Mouse (Mus musculus): ENCODE results near the gene Mef2c. TPM values are rescaled to one million over a fixed set of nuclear protein-coding genes. Genes with fewer than 3 reads are reported as not detected.

The Mef2c gene
- polyA plus RNA-seq, 1 experiment from 2014 or later: 30.7 TPM

DNA sequence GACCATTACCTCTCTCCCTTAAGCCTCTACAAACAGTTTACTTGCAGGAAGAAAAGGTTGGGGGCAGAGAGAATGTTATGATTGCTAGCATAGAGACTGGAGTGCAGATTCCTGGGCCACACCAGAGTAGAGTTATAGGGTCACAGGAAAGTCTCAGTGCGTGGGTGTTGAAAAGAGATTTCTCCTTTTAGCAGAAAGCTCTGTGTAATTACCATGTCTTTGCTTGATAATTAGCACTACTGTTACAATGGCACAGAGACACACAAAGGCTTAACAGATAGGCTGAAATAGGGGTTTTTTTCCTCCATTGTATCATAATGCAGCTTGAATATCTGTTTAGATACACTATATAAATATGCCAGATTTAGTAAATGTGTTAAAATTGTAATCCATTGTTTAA, 91.6 kb downstream of the Mef2c start:
- DNase-seq (ENCODE audit: low spot score): no peak
- 26% methylated on average over 1 of the region's 1 CpGs for WGBS

DNA sequence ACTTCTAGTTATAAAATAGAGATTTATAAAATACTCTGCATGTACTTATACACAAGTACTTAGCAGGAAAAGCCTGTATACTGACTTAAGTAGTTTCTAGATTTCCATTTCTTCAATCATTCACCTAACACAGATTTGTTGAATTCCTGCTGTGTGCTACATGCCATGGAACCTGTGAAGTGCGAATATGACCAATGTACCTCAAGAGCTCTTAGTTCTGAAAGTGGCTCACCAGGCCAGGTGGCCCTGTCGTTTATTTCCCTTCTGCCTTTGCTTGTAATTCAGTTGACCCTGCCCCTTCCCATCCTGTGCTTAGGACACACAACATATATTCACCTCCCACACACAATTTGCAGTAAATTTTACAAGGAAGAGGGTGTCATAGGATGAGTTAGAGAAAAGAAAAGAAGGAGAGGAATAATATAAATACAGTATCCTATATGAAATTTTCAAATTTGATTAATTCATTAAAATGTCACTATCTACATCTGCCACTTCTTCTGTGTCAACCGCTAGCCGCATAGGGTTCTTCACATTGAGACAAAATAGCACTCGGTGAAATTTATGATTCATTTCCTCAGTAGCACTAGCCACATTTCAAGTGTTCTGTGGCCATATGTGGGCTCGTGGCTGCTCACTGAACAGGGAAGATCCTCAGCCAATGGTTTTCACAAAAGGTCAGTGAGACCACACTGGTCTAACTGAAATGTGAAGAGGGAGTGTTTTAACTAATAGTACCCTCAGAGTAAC, 93.3 kb downstream of the Mef2c start:
- ATAC-seq (ENCODE audit: low FRiP score): no peak
- Histone ChIP-seq H3K9ac (no peak overlapping the region), H3K27me3 (ENCODE audit: control insufficient read depth, insufficient read depth, low read length) (no peaks in the 10 kb centered on the region)

More for the DNA sequence above, 91.6 kb downstream of the Mef2c start:
- Histone ChIP-seq H3K4me2 (replicated peaks) (no peak overlapping the region), H3K27me3 (ENCODE audit: control insufficient read depth, insufficient read depth, low read length) (no peaks in the 10 kb centered on the region), H3K4me1 (replicated peaks; ENCODE audit: control insufficient read depth, insufficient read depth, low read length) (0 out of 2 replicates have a peak, but pooled peaks cover 2% of the 10 kb centered on the region), H3K9me3 (ENCODE audit: control insufficient read depth, low read length) (no peaks in the 10 kb centered on the region), H3K9ac (no peak overlapping the region), H3K27ac (no peak overlapping the region), H3K4me3 (replicated peaks; ENCODE audit: low read length) (no peak overlapping the region), H3K36me3 (replicated peaks; ENCODE audit: control insufficient read depth, insufficient read depth) (no peaks in the 10 kb centered on the region)
- ATAC-seq (ENCODE audit: low FRiP score): no peak

DNA sequence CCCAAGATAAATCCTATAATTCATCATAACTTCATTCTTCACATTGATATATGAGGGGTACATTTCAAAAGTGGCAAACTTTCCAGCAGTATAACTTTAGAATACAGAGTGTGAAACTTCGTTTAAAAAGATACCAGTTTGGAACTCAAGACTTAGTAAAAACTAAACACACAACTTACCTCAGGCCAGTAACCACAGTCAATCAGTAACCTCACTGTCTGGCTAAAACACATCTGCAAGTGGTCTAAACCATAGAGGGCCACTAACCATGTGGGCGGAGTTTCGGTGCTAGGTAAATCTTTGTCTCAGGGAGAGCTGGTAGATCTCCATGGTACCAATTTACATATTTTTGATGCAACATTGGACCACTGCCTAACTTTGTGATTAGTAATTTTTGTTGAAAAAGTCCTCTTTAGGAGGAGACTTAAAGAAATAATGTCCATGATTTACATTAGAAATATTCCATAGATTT, 93.9 kb downstream of the Mef2c start:
- Histone ChIP-seq H3K27ac (no peak overlapping the region), H3K4me1 (replicated peaks; ENCODE audit: control insufficient read depth, insufficient read depth, low read length) (0 out of 2 replicates have a peak, but pooled peaks cover 2% of the 10 kb centered on the region), H3K4me3 (replicated peaks; ENCODE audit: low read length) (no peak overlapping the region), H3K9me3 (ENCODE audit: control insufficient read depth, low read length) (no peaks in the 10 kb centered on the region), H3K4me2 (replicated peaks) (no peak overlapping the region), H3K27me3 (ENCODE audit: control insufficient read depth, insufficient read depth, low read length) (no peaks in the 10 kb centered on the region), H3K36me3 (replicated peaks; ENCODE audit: control insufficient read depth, insufficient read depth) (no peaks in the 10 kb centered on the region), H3K9ac (no peak overlapping the region)
- WGBS: 98% methylated on average over 3 of the region's 3 CpGs
- ATAC-seq (ENCODE audit: low FRiP score) (no peak), DNase-seq (ENCODE audit: low spot score) (no peak)

More for the DNA sequence above, 93.3 kb downstream of the Mef2c start:
- Histone ChIP-seq H3K36me3 (replicated peaks; ENCODE audit: control insufficient read depth, insufficient read depth) (no peaks in the 10 kb centered on the region), H3K4me2 (replicated peaks) (no peak overlapping the region), H3K9me3 (ENCODE audit: control insufficient read depth, low read length) (no peaks in the 10 kb centered on the region), H3K27ac (no peak overlapping the region), H3K4me3 (replicated peaks; ENCODE audit: low read length) (no peak overlapping the region), H3K4me1 (replicated peaks; ENCODE audit: control insufficient read depth, insufficient read depth, low read length) (0 out of 2 replicates have a peak, but pooled peaks cover 2% of the 10 kb centered on the region)
- WGBS: 90% methylated on average over 6 of the region's 6 CpGs
- DNase-seq (ENCODE audit: low spot score): no peak

DNA sequence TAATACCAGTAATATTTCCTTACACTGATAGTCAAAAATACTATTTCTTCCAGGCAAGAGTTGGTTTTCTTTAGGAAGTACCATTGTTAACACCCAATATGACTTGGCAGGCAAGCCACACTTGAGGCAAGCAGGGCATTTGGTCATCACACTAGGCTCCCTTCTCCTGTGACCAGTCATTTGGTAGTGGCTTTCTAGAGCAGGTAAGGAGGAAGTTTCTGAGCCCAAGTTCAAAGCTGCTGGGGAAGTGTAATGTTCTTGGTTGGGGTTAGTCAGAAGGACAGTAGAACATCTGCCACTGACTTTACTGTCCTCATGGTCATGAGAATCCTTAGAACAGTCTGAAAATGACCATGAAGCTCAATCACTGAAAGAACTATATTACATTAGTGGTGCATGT, 96.5 kb downstream of the Mef2c start:
- Histone ChIP-seq H3K27me3 (ENCODE audit: control insufficient read depth, insufficient read depth, low read length) (no peaks in the 10 kb centered on the region), H3K4me1 (replicated peaks; ENCODE audit: control insufficient read depth, insufficient read depth, low read length) (peaks cover 9% of the 10 kb centered on the region), H3K27ac (no peak overlapping the region), H3K9me3 (ENCODE audit: control insufficient read depth, low read length) (no peaks in the 10 kb centered on the region), H3K4me3 (replicated peaks; ENCODE audit: low read length) (no peak overlapping the region), H3K9ac (no peak overlapping the region), H3K36me3 (replicated peaks; ENCODE audit: control insufficient read depth, insufficient read depth) (no peaks in the 10 kb centered on the region), H3K4me2 (replicated peaks) (no peak overlapping the region)
- DNase-seq (ENCODE audit: low spot score) (no peak), ATAC-seq (ENCODE audit: low FRiP score) (no peak)

DNA sequence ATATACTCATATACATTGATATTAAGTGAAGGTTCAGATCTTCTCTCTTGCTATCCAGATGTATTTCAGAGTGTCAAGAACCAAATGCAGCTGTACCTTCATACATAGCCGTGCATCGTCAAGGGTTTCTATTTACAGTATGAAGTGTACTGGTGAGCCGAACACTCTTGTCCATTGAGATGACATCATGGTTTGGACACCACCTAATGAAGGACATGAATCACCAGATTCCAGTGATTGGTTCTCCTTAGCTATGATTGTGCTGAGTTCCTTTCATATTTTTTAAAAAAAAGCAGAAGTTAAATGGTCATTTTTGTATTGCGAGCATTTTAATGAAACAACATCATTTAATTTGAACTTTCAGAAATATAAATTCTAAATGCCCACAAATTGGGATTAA, 97.9 kb downstream of the Mef2c start:
- ATAC-seq (ENCODE audit: low FRiP score): no peak
- WGBS: 95% methylated on average over 4 of the region's 4 CpGs

DNA sequence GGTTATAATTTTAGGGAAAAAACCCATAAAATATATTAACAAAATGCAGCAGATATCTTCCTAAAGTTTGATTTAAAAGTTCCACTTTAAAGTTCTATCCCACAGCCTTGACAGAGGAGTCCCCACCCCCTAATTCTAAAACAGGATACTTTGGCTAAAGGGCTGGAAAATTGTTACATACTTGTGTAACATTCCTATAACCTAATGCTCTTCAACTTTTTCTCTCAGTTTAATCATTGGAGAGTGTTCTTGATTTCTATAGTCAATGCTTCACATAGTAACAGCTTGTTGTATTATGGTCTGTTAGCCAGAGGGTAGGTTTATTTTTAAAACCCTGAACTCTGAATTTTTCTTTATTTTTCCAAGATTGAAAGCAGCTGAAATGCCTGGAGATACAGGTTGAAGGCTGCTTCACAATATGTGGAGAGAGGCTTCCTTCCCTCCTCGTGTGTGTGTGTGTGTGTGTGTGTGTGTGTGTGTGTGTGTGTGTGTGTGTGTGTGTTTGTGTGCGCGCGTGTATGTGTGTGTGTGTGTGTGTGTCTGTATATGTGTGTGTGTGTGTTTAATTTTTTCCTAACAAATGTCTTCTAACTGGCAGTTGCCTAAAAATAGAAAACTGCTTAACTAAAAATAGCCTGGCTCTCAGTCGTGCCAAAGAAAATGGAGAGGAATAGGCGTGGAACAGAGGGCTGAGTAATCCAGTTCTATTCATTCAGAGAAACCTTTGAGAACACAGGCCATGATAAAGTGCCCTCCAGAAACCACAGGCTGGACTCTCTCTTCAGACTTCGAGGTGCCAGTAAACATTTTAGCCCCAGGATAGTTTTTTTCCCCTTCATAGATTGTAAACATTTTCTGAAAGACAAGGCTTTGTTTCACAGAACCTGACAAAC, 99.8 kb downstream of the Mef2c start:
- WGBS: 50% methylated on average over 7 of the region's 7 CpGs
- no peak for ATAC-seq (ENCODE audit: low FRiP score)

More for the DNA sequence above, 97.9 kb downstream of the Mef2c start:
- no peaks in the 10 kb centered on the region for H3K36me3 ChIP-seq (replicated peaks; ENCODE audit: control insufficient read depth, insufficient read depth)
- H3K27ac ChIP-seq: no peak overlapping the region
- H3K4me3 ChIP-seq (replicated peaks; ENCODE audit: low read length): no peak overlapping the region
- no peaks in the 10 kb centered on the region for H3K27me3 ChIP-seq (ENCODE audit: control insufficient read depth, insufficient read depth, low read length)
- H3K9me3 ChIP-seq (ENCODE audit: control insufficient read depth, low read length): no peaks in the 10 kb centered on the region
- H3K4me2 ChIP-seq (replicated peaks): no peak overlapping the region
- DNase-seq (ENCODE audit: low spot score): no peak
- peaks cover 7% of the 10 kb centered on the region for H3K4me1 ChIP-seq (replicated peaks; ENCODE audit: control insufficient read depth, insufficient read depth, low read length)
- no peak overlapping the region for H3K9ac ChIP-seq

DNA sequence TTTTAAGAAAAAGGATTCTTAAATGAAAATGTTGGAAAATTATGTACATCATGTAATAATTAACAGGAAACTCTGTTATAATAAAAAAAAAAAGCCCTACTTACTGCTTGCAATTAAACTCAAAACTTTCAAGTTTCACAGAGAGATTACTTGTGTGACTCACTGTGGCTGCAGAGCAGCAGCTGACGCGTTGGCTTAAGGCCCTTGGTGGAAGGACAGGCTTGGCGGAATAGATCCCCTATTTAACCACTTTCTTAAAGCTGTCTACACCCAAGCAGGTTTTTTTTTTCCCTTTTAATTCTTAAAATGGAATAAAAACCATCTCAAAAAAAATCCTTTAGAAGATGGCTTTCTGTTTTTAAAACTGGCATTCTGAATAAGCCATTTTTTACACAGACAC, 100.5 kb downstream of the Mef2c start:
- no peaks in the 10 kb centered on the region for H3K36me3 ChIP-seq (replicated peaks; ENCODE audit: control insufficient read depth, insufficient read depth)
- no peaks in the 10 kb centered on the region for H3K9me3 ChIP-seq (ENCODE audit: control insufficient read depth, low read length)
- 0 out of 2 replicates have a peak overlapping the region, but pooled peaks have one; percentile 2 for H3K27ac ChIP-seq
- H3K9ac ChIP-seq: no peak overlapping the region
- no peak overlapping the region for H3K4me3 ChIP-seq (replicated peaks; ENCODE audit: low read length)
- H3K4me2 ChIP-seq (replicated peaks): no peak overlapping the region
- H3K27me3 ChIP-seq (ENCODE audit: control insufficient read depth, insufficient read depth, low read length): no peaks in the 10 kb centered on the region
- 35% methylated on average over 3 of the region's 3 CpGs for WGBS
- ATAC-seq (ENCODE audit: low FRiP score) (no peak), DNase-seq (ENCODE audit: low spot score) (peak; percentile 30)
- H3K4me1 ChIP-seq (replicated peaks; ENCODE audit: control insufficient read depth, insufficient read depth, low read length): peaks cover 11% of the 10 kb centered on the region

More for the DNA sequence above, 99.8 kb downstream of the Mef2c start:
- no peak overlapping the region for H3K4me2 ChIP-seq (replicated peaks)
- peaks cover 11% of the 10 kb centered on the region for H3K4me1 ChIP-seq (replicated peaks; ENCODE audit: control insufficient read depth, insufficient read depth, low read length)
- H3K27me3 ChIP-seq (ENCODE audit: control insufficient read depth, insufficient read depth, low read length): no peaks in the 10 kb centered on the region
- H3K27ac ChIP-seq: peak overlapping the region; percentile 18; the same call in 1 of the 2 replicates
- H3K36me3 ChIP-seq (replicated peaks; ENCODE audit: control insufficient read depth, insufficient read depth): no peaks in the 10 kb centered on the region
- H3K9me3 ChIP-seq (ENCODE audit: control insufficient read depth, low read length): no peaks in the 10 kb centered on the region
- no peak overlapping the region for H3K9ac ChIP-seq
- DNase-seq (ENCODE audit: low spot score): peak; percentile 48
- no peak overlapping the region for H3K4me3 ChIP-seq (replicated peaks; ENCODE audit: low read length)

DNA sequence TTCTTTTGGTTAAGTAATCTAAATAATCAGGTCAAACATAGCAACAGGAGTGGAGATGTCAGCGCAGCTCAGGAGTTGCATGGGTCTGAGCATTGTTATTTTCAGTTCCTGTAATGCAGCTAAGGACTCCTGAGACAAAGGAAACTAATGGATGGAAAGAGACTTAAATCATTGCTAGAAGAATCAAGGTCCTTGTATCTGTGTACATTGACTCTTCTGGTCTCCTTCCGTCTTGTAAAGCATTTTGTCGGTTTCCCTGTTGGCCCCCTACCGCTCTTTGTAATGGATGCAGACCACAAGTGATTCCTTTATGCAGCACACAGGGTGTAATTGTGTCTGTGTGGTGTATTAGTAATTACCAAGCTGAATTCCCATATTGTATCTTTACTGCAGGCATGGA, 101.0 kb downstream of the Mef2c start:
- Histone ChIP-seq H3K9ac (no peak overlapping the region), H3K27me3 (ENCODE audit: control insufficient read depth, insufficient read depth, low read length) (no peaks in the 10 kb centered on the region), H3K36me3 (replicated peaks; ENCODE audit: control insufficient read depth, insufficient read depth) (no peaks in the 10 kb centered on the region), H3K27ac (peak overlapping the region; percentile 2; the same call in 1 of the 2 replicates), H3K4me1 (replicated peaks; ENCODE audit: control insufficient read depth, insufficient read depth, low read length) (peaks cover 11% of the 10 kb centered on the region), H3K9me3 (ENCODE audit: control insufficient read depth, low read length) (no peaks in the 10 kb centered on the region), H3K4me3 (replicated peaks; ENCODE audit: low read length) (no peak overlapping the region), H3K4me2 (replicated peaks) (no peak overlapping the region)
- ATAC-seq (ENCODE audit: low FRiP score) (peak; percentile 65; the same call in 1 of the 2 replicates), DNase-seq (ENCODE audit: low spot score) (no peak)
- WGBS: 15% methylated on average over 4 of the region's 4 CpGs
